Mouse (Mus musculus) left cerebral cortex, postnatal 10 days (tissue): ENCODE measurements around the gene F8. TPM values are rescaled to one million over a fixed set of nuclear protein-coding genes. Genes with fewer than 3 reads are reported as not detected.
A peak's percentile ranks its signal among the peaks of the same experiment; 100 is the strongest.
"Not testable (repeated sequence)": the region's sequence is repeated elsewhere in the genome, so short reads cannot be mapped to it uniquely, and the experiment has no call there.

Experiments
- DNase-seq, 2 experiments: peaks; one replicate each; pipeline ENCODE4 v3.0.0; 2021 to 2022; ENCODE audit warnings: low spot score in 2 of 2, mixed read lengths in 1 of 2; ENCODE audit errors: extremely low spot score in 1 of 2
- intact Hi-C: fragments of 180-260 bp; cut with DNase I; formaldehyde crosslinking; loops from one replicate; pipeline ENCODE4 v1.15.1; 2025
- total RNA-seq, 2 experiments: library from RNA; stranded (reverse); gene quantifications; 2 replicates each; pipeline ENCODE4 v1.2.3; 2021

The F8 gene
- total RNA-seq, result 1 to 10 TPM; 1.7 to 2.7 TPM

- intact Hi-C loops, result loop anchor here (5.0 kb wide), 1 partner anchor 130 kb away; the partner anchor contains the start of gene Vbp1
- DNase-seq, result peak; percentile 46 to 89
These were observed at the start of gene F8, which contains the start of gene Fundc2 for GRCm38 (mm10) chrX:75382195-75382771. F8 (minus strand) TSS chrX:75382615. Fundc2 (plus strand) TSS chrX:75382399.

- DNase-seq, result peak; percentile 78 to 92
- intact Hi-C loops, result no loop called here
These were observed 33.7 kb upstream of the F8 start, which contains the start of the genes Cmc4, Mtcp1 and Brcc3 for GRCm38 (mm10) chrX:75415936-75416785. Cmc4 (minus strand) TSS chrX:75416584. Mtcp1 (minus strand) TSS chrX:75416588. Brcc3 (plus strand) TSS chrX:75416628.

DNA sequence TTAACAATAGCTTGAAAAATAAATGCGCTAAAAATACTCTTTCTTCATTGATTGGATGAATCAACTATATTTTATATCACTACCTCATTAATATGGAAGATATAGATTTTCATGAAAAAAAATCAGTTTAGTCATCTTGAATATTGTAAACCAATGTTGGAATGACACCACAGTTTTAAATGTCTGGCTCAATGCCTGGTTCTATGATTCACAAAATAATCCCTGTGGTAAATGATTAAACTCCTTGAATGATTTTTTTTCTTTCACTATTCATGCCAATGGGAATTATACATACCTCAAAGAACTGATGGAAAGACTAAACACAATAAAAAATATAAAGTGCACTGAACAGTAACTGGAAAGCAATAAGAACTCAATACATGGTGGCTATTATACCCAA, 27.3 kb upstream of the F8 start:
- intact Hi-C loops, result loop anchor here (10.0 kb wide), 1 partner anchor 55 kb away; no protein-coding TSS in a partner anchor
- no peak for DNase-seq

- intact Hi-C loops, result loop anchor here (10.0 kb wide), 1 partner anchor 61 kb away; no protein-coding TSS in a partner anchor
- DNase-seq, result no peak
These were observed 20.9 kb upstream of the F8 start for GRCm38 (mm10) chrX:75403350-75403749.

GRCm38 (mm10) chrX:75402668-75403067, 20.3 kb upstream of the F8 start:
- DNase-seq, result no peak
- intact Hi-C loops, result loop anchor here (10.0 kb wide), 1 partner anchor 62 kb away; no protein-coding TSS in a partner anchor

DNA sequence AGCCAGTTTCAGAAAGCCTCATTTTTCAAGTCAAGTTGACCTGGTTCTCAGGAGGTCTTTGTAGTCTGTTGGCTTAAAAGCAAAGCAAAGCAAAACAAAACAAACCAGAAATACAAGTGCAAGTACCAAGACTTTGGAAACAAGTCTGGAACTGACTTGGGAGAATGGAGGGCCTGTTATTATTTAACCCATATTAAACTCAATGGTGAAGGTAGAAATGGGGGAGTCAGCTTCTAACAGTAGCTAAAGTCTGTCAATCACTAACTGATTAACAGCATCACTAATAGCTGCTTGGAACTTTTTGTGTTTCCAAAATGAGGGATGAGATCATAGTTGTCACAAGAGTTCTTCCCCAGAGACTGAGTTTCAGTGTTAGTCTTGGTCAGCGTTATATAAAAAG, 17.1 kb upstream of the F8 start:
- DNase-seq, result no peak
- intact Hi-C loops, result no loop called here

- intact Hi-C loops, result loop anchor here (5.0 kb wide), 1 partner anchor 131 kb away; the partner anchor contains the start of gene Vbp1
These were observed 716 bp downstream of the F8 start for GRCm38 (mm10) chrX:75381699-75382098.

DNA sequence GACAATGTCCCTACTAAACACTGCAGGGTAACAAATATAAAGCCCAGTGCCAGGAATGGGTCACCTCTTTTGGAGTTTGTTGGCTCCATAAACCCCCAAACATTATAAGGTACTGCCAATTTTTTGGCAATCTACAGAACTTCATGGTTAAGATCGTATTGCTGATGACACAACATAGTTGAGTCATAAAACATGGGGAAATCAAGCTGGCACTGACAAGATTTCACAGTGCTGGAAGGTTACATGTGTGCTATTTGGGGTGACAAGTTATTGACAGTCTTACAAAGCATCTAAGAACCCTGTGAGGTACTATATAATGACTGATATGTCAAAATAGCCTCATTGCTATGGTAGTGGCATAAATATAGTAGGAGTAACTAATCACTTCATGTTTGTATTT, 1.2 kb downstream of the F8 start:
- intact Hi-C loops, result loop anchor here (5.0 kb wide), 1 partner anchor 131 kb away; the partner anchor contains the start of gene Vbp1
- DNase-seq, result no peak

More at GRCm38 (mm10) chrX:75381699-75382098, 716 bp downstream of the F8 start:
- DNase-seq, result no peak

DNA sequence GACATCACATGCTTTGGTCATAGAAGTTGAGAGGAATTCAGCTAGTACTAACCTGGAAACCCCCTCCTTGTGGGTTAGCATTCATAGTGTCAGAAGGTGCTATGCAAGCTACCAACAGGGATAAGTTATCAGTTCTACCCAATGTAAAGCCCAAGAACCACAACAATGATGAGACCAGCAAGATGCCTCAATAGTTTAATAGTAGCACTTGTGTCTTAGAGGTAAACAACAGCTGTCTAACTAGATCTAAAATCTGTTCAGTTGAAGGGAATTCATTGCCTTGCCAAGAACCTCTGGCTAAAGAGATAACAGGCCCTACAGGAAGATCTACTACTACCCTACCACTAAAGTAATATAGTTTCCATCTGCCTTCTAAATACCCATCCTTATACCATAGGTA, 5.6 kb downstream of the F8 start:
- no peak for DNase-seq
- intact Hi-C loops, result no loop called here

DNA sequence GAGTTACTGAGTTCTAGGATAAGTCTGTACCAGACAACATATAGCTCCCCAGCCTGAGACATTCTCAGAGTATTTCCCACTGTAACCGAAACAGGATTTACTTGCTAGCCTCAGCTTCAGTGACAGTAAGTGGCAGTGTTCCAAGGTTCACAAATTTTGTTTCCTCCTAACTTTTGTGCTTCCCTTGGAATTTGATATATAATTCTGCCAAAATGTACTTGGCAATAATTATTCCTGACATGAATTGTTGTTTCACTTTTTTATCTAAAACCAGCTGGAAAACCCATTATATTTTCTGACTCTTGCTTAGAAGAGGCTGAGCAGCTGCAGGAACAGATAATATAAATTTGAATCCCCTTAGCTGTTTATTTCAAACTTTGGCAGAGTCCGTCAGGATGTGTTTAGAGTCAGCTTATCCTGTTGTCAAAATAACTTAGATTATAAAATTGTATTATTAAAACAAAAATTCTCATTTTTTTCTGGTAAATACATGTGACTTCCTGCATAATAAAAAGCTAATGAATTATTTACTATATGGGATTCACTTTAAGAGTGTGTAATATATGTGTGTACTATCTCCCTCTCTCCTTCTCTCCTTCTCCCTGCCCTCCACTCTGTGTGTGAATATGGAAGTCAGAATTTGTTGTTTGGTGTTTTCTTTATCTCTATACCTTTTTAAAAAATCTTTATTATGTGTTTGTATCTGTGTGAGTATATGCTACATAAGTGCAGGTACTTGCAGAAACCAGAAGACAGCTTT, 9.6 kb downstream of the F8 start:
- DNase-seq, result no peak
- intact Hi-C loops, result no loop called here

DNA sequence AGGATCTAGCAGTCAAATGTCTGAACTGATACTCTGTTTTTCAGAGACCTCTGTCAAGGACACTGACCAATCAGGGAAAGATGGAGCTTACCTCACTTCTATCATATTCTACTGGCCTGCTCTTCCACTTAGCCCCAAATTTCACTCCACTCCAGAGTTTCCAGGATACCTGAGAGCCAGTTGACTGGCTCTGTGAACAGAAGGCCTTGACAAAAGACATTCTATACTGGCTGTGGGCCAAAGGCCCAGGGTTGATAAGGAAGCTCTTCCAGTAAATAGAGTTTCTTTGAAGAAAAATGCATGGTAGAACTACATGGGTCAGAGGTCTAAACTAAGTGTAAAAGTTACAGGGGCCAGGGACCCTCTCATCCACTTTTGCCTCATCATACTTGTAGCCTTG, 12.2 kb downstream of the F8 start:
- intact Hi-C loops, result no loop called here
- no peak for DNase-seq

DNA sequence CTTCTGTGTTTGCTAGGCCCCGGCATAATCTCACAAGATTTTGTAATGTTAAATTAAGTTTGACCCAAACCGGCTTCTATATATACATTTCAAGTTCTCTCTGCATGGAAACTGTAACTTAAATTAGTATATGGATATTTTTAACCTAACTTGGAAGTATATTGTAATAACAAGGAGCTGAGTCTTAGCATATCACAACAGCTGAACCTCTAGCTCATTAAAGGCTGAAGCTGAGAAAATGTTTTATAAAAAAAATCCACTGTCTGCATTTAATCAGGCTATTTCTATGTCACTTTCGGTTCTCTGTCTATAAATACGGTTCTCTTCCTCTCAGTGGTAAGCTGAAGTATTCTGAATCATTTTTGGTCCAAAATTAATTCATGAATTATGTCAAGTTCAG, 58.9 kb downstream of the F8 start:
- no peak for DNase-seq
- intact Hi-C loops, result no loop called here

GRCm38 (mm10) chrX:75271676-75272075, 110.7 kb downstream of the F8 start:
- intact Hi-C loops, result no loop called here
- DNase-seq, result no peak

DNA sequence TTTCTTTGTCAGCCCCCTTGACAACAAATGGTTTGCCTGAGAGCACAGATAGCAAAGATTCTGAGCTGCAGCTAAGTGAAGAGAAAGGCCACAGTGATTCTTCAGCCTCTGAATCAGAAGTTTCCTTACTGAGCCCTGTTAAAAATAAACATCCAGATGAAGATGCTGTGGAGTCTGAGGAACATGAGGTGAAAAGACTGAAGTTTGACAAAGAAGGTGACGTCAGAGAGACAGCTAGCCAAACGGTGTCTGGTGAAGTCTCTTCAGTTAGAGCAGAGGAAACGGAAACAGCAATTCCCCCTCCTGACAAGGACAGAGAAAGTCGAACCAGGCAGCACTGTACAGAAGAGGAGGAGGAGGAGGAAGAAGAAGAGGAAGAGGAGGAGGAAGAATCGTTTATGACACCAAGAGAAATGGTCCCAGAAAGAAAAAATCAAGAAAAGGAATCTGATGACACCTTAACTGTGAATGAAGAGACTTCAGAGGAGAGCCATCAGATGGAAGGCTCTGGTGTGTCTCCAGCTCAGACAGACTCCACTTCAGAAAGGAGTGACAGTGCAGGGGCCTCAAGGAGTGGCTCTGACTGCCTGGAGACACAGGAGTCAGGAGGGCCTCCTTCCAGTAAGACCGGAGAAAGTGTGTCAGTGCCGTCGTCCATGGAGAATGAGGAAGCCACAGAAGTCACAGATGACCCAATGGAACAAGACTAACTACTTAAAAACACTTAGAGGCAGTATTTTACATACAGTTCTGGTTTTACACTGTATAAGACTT, 148.6 kb downstream of the F8 start:
- intact Hi-C loops, DNase-seq: not testable (repeated sequence)

DNA sequence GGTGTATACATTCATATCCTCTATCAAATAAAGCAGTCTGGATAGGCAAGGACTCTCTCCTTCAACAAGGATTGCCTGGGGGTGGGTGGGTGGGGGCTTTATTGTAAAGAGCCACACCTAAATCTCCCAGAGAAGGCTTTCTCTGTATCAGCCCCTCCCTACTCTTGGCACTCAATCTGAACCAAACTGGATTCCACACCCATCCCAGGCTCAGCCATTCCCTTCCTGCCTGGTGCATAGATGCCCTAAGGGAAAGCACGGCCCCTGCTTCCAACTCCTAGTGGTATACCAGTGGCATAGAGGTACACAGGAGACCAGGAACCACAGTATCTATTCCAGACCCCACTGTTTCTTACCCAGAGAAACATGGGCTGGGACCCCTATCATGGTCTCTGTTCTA, 151.0 kb downstream of the F8 start:
- intact Hi-C loops, result no loop called here
- DNase-seq, result no peak

DNA sequence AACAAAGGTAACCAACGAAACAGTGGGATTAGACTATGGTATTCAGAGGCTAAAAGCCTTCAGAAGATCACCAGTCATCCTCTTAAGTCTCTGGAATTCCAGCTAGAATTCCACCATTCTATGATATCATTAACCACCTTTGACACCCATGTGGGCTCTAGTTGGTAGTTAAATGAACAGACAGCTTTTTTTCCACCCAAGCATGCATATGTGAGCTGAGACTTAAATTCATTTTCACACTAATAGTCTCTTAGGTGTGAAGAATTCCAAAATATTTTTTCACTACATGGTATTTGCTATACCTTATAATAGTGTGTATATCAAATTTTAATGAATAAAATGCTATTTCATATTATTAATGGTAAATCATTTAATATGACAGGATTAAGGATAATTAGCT, 218.7 kb downstream of the F8 start, which contains the start of gene Smim9:
Gene Smim9, minus strand, starts transcription at position 101 of the 400 bp plus-strand sequence.
- no peak for DNase-seq
- intact Hi-C loops, result no loop called here

- DNase-seq, result peak in 1 of 2 experiments; percentile 50
- intact Hi-C loops, result no loop called here
These were observed 226.7 kb downstream of the F8 start for GRCm38 (mm10) chrX:75155576-75156243.

DNA sequence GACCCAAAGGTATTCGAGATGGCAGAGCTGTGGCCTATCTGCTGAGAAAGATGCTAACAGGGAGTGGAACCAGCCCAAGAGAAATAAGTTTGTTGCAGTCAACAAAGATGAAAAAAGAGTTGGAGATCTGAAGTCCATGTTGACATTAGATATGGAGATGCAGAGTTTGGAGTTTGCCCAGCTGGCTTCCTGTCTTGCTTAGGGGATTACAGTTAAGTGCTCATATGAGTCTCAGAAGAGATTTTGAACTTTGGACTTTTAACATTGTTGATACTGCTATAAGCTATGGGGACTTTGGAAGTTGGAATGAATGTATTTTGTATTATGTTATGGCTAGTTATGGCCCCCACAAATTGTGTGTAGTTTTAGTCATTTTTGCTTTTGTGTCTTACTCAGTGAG, 230.2 kb downstream of the F8 start:
- no peak for DNase-seq
- intact Hi-C loops, result no loop called here
